Mouse (Mus musculus): Measurements from ENCODE around the gene Emb. TPM values are rescaled to one million over a fixed set of nuclear protein-coding genes. Genes with fewer than 3 reads are reported as not detected.

Gene Emb
- total and polyA plus RNA-seq, 2 experiments from 2014 or later, result 9.2 to 12.0 TPM

GRCm38 (mm10) chr13:117235530-117236212 is 27.3 kb downstream of the Emb start:
- DNase-seq (ENCODE audit: low spot score), result peak; percentile 36
- no peak for TF ChIP-seq CTCF (IDR thresholded peaks at IDR 0.05)
- Histone ChIP-seq H3K4me2 (ENCODE audit: low read depth, low read length, poor library complexity, severe bottlenecking) (no peak overlapping the region), H3K9ac (replicated peaks; ENCODE audit: low read length, poor library complexity, severe bottlenecking) (no peak overlapping the region), H3K9me3 (ENCODE audit: low read length) (no peaks in the 10 kb centered on the region), H3K27ac (ENCODE audit: low read depth, low read length) (no peak overlapping the region), H3K27me3 (ENCODE audit: insufficient read depth, low read length) (no peaks in the 10 kb centered on the region), H3K36me3 (ENCODE audit: insufficient read depth, low read length) (no peaks in the 10 kb centered on the region), H3K4me1 (ENCODE audit: insufficient read depth, low read length) (no peaks in the 10 kb centered on the region), H3K4me3 (ENCODE audit: low read depth, low read length) (no peak overlapping the region)
- ATAC-seq (ENCODE audit: low FRiP score), result 0 out of 2 replicates have a peak, but pooled peaks have one; percentile 38
- WGBS, result 44% methylated on average over 11 of the region's 11 CpGs

- Histone ChIP-seq H3K27ac (ENCODE audit: low read depth, low read length) (no peak overlapping the region), H3K36me3 (ENCODE audit: insufficient read depth, low read length) (no peaks in the 10 kb centered on the region), H3K9me3 (ENCODE audit: low read length) (no peaks in the 10 kb centered on the region), H3K27me3 (ENCODE audit: insufficient read depth, low read length) (no peaks in the 10 kb centered on the region), H3K9ac (replicated peaks; ENCODE audit: low read length, poor library complexity, severe bottlenecking) (no peak overlapping the region), H3K4me3 (ENCODE audit: low read depth, low read length) (no peak overlapping the region), H3K4me2 (ENCODE audit: low read depth, low read length, poor library complexity, severe bottlenecking) (no peak overlapping the region), H3K4me1 (ENCODE audit: insufficient read depth, low read length) (no peaks in the 10 kb centered on the region)
- ATAC-seq (ENCODE audit: low FRiP score) (no peak), DNase-seq (ENCODE audit: low spot score) (no peak)
- TF ChIP-seq CTCF (IDR thresholded peaks at IDR 0.05), result no peak
- WGBS, result 84% methylated on average over 4 of the region's 4 CpGs
These were observed 28.8 kb downstream of the Emb start for GRCm38 (mm10) chr13:117237111-117237510.

GRCm38 (mm10) chr13:117242063-117242462 is 33.7 kb downstream of the Emb start:
- Histone ChIP-seq H3K4me3 (ENCODE audit: low read depth, low read length) (no peak overlapping the region), H3K4me2 (ENCODE audit: low read depth, low read length, poor library complexity, severe bottlenecking) (no peak overlapping the region), H3K36me3 (ENCODE audit: insufficient read depth, low read length) (no peaks in the 10 kb centered on the region), H3K4me1 (ENCODE audit: insufficient read depth, low read length) (no peaks in the 10 kb centered on the region), H3K9me3 (ENCODE audit: low read length) (no peaks in the 10 kb centered on the region), H3K27ac (ENCODE audit: low read depth, low read length) (no peak overlapping the region), H3K27me3 (ENCODE audit: insufficient read depth, low read length) (no peaks in the 10 kb centered on the region), H3K9ac (replicated peaks; ENCODE audit: low read length, poor library complexity, severe bottlenecking) (no peak overlapping the region)
- WGBS, result 93% methylated on average over 3 of the region's 3 CpGs
- no peak for DNase-seq (ENCODE audit: low spot score)
- ATAC-seq (ENCODE audit: low FRiP score), result no peak
- TF ChIP-seq CTCF (IDR thresholded peaks at IDR 0.05), result no peak

- H3K4me3 ChIP-seq (ENCODE audit: low read depth, low read length), result no peak overlapping the region
- DNase-seq (ENCODE audit: low spot score) (no peak), ATAC-seq (ENCODE audit: low FRiP score) (no peak)
- H3K9ac ChIP-seq (replicated peaks; ENCODE audit: low read length, poor library complexity, severe bottlenecking), result no peak overlapping the region
- H3K4me1 ChIP-seq (ENCODE audit: insufficient read depth, low read length), result no peaks in the 10 kb centered on the region
- no peaks in the 10 kb centered on the region for H3K9me3 ChIP-seq (ENCODE audit: low read length)
- H3K27me3 ChIP-seq (ENCODE audit: insufficient read depth, low read length), result no peaks in the 10 kb centered on the region
- TF ChIP-seq CTCF (IDR thresholded peaks at IDR 0.05), result no peak
- H3K27ac ChIP-seq (ENCODE audit: low read depth, low read length), result no peak overlapping the region
- WGBS, result 93% methylated on average over 5 of the region's 5 CpGs
- no peak overlapping the region for H3K4me2 ChIP-seq (ENCODE audit: low read depth, low read length, poor library complexity, severe bottlenecking)
- H3K36me3 ChIP-seq (ENCODE audit: insufficient read depth, low read length), result no peaks in the 10 kb centered on the region
These were observed 34.3 kb downstream of the Emb start for GRCm38 (mm10) chr13:117242621-117243020.

- Histone ChIP-seq H3K4me3 (ENCODE audit: low read depth, low read length) (no peak overlapping the region), H3K27ac (ENCODE audit: low read depth, low read length) (no peak overlapping the region), H3K27me3 (ENCODE audit: insufficient read depth, low read length) (no peaks in the 10 kb centered on the region), H3K9me3 (ENCODE audit: low read length) (no peaks in the 10 kb centered on the region), H3K9ac (replicated peaks; ENCODE audit: low read length, poor library complexity, severe bottlenecking) (no peak overlapping the region), H3K4me1 (ENCODE audit: insufficient read depth, low read length) (no peaks in the 10 kb centered on the region), H3K4me2 (ENCODE audit: low read depth, low read length, poor library complexity, severe bottlenecking) (no peak overlapping the region), H3K36me3 (ENCODE audit: insufficient read depth, low read length) (no peaks in the 10 kb centered on the region)
- TF ChIP-seq CTCF (IDR thresholded peaks at IDR 0.05), result no peak
- ATAC-seq (ENCODE audit: low FRiP score) (no peak), DNase-seq (ENCODE audit: low spot score) (no peak)
- 94% methylated on average over 4 of the region's 4 CpGs for WGBS
These were observed 52.4 kb downstream of the Emb start for GRCm38 (mm10) chr13:117260704-117261103.

GRCm38 (mm10) chr13:117266156-117266555 is 57.8 kb downstream of the Emb start:
- H3K27me3 ChIP-seq (ENCODE audit: insufficient read depth, low read length), result no peaks in the 10 kb centered on the region
- H3K36me3 ChIP-seq (ENCODE audit: insufficient read depth, low read length), result peaks cover 4% of the 10 kb centered on the region; the same call in 1 of the 2 replicates
- no peak overlapping the region for H3K4me3 ChIP-seq (ENCODE audit: low read depth, low read length)
- no peak for TF ChIP-seq CTCF (IDR thresholded peaks at IDR 0.05)
- no peak overlapping the region for H3K27ac ChIP-seq (ENCODE audit: low read depth, low read length)
- H3K9ac ChIP-seq (replicated peaks; ENCODE audit: low read length, poor library complexity, severe bottlenecking), result no peak overlapping the region
- H3K9me3 ChIP-seq (ENCODE audit: low read length), result no peaks in the 10 kb centered on the region
- ATAC-seq (ENCODE audit: low FRiP score) (no peak), DNase-seq (ENCODE audit: low spot score) (no peak)
- H3K4me1 ChIP-seq (ENCODE audit: insufficient read depth, low read length), result no peaks in the 10 kb centered on the region
- 66% methylated on average over 2 of the region's 2 CpGs for WGBS
- H3K4me2 ChIP-seq (ENCODE audit: low read depth, low read length, poor library complexity, severe bottlenecking), result no peak overlapping the region

All from midbrain, postnatal 0 days (tissue).